Mouse (Mus musculus) right cerebral cortex, adult 18-20 months (tissue): ENCODE measurements around the gene 4930404H24Rik.

ENCODE experiments used
- DNase-seq: peaks from one replicate; pipeline ENCODE4 v3.0.0; 2022; ENCODE audit warnings: mixed read lengths

4930404H24Rik gene

DNA sequence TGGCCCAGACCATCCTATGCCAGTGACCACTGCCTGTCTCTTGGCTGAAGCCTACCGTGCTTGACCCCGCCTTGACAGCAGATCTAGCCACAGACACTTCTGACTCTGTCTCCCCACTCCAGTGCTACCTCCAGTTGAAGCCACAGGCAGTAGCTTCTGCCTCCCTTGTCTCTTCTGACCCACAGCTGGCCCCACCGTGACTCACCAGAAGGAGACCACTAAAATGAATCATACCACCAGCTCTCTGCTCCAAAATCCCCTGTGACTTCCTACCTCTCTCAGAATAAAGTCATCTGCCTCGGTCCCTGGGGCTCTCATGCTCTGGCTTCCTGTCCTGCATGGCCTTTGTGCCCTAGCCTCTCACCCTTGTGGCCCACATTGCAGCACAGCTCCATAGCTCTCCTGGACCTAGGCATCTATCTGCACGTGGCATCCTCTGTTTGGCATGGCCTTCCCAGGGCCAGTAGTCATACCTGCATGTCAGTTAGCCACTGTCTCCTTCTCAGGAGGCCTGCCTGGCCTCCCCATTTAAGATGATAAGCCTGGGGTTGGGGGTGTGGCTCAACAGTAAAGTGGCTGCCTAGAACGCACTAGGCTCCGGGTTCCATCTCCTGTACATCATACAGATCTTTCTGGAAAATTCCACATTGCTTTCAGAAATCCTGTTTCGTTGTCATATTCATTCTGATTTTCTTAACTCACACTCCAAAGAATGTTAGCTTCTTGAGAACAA is 50.5 kb downstream of the 4930404H24Rik start:
- DNase-seq = no peak
